Mouse (Mus musculus): ENCODE data around the gene Hspa5.
"Not testable (repeated sequence)": the region's sequence is repeated elsewhere in the genome, so short reads cannot be mapped to it uniquely, and the experiment has no call there.

The Hspa5 gene

DNA sequence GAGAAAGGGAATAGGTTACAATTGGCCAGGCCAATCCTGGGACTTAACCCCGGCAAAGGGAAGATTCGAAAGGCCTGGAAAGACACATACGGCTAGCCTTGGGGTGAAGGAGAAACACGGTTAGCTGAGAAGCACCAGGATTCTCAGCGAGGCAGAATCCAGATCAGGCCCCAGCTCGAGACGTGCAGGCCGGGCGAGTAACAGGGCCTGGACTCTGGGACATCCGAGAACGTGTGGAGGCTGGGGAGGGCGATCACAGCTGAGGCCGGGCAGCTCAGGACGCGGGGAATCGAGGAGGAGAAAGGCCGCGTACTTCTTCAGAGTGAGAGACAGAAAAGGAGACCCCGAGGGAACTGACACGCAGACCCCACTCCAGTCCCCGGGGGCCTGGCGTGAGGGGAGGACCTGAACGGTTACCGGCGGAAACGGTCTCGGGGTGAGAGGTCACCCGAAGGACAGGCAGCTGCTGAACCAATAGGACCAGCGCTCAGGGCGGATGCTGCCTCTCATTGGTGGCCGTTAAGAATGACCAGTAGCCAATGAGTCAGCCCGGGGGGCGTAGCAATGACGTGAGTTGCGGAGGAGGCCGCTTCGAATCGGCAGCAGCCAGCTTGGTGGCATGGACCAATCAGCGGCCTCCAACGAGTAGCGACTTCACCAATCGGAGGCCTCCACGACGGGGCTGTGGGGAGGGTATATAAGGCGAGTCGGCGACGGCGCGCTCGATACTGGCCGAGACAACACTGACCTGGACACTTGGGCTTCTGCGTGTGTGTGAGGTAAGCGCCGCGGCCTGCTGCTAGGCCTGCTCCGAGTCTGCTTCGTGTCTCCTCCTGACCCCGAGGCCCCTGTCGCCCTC is at the start of gene Hspa5:
Gene Hspa5, plus strand, starts transcription at position 603 of the 859 bp plus-strand sequence.
- peak; percentile 99 for DNase-seq (ENCODE audit: inconsistent ontology term)

DNA sequence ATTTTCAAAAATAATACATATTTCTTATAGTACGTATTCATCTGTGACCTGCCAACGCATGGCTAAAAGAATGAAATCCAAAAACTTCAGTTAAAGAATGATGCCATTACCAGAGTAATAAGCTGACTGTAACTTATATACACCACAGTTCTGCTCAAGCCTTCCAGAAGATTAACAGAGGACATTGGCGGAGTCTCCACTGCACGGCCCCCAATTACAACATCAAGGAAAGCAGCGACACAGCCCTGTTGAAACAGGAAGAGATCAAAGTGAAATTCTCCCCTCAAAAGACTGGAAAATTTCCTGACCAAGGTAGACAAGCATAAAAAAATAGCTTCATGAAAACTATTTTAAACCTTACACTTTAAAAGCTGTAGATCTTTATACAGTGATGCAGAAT is 46.5 kb upstream of the Hspa5 start:
- no peak for DNase-seq (ENCODE audit: inconsistent ontology term)

DNA sequence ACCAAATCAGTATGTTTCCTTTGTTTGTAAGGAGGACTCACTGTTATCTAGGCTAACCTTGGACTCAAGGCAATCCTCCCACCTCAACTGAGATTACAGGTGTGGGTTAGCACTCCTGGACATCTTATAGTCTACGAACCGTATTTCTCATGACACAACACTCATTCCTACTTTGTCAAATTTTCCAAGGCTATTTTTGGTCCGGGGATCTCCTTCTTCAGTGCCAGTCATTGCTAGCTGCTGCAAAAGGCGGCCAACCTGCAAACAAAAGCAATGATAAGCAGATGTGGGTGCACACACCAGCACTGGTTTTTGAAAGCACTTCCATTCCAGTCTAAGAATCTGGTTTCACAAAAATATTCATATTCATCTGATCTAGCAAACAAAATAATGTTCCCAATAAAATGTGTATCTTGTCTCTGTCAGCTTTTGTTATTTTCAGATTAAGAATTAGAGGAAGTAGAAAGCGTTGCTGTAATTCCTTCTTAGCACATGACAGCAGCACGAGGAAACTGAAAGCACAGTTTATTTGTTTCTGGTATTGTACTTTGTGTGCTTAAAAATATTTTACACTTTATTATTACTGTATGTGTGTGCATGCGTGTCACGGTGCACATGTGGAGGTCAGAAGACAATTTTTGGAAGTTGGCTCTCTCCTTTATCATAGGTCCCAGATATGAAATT is 44.6 kb upstream of the Hspa5 start:
- no peak for DNase-seq (ENCODE audit: inconsistent ontology term)

DNA sequence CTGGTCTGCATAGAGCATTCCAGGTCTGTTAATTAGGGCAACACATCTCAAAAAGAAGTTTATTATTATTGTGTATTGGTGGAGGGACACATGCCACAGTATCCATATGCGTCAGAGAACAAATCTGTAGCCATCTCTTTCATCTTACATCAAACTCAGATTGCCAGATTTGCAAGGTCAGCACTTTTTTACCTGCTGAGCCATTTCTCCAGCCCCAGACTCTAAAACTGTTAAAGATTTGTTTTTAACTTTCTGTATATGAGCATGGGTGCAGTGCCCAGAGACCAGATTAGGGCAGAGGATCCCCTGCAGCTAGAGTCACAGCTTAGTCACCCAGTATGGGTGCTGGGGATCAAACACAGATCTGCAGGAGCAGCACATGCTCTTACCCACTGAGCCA is 35.1 kb upstream of the Hspa5 start:
- DNase-seq (ENCODE audit: inconsistent ontology term), result no peak

DNA sequence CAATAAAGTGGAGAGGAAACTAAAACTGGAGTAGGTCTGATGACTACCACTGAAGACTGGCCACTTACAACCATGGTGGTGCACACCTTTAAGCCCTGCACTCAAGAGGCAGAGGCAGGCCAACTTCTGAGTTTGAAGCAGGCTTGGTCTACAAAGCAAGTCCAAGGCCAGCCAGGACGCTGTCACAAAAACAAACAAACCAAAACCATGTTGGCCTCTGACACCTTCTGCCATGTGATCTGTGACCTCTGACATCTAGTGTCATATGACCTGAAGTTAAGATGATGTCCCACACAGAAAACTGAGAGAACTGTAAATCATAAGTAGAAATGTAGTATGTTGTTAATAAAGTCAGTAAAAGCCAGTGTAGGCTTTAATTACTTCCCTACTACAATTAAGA is 33.9 kb upstream of the Hspa5 start:
- DNase-seq (ENCODE audit: inconsistent ontology term), result no peak

DNA sequence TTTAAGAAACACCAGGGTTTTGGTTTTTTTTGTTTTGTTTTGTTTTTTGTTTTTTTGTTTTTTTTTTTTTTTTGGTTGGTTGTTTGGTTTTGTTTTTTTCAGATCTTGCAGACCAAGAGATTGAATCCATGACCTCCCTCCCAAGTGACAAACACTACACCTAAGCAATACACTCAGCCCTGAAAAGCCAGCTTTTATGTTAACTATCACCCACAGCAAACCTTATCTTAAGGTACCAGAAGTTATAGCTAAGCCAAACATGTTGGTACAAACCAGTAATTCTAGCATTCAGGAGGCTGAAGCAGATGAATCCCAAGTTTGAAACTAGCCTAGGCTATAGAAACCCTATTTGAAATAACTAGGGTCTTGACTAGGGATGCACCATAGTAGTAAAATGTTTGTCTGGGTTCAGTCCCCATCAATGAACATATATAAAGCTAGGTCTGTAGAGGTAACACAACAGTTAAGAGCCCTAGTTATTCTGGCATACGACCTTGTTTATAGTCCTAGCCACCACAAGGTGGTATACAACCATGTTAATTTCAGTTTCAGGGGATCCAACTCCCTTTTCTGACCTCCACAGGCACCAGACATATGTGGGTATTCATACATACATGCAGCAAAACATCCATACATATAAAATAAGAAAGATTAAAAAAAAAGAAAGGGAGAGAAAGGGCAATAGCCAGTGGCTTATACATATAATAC is 31.9 kb upstream of the Hspa5 start:
- DNase-seq (ENCODE audit: inconsistent ontology term), result no peak

DNA sequence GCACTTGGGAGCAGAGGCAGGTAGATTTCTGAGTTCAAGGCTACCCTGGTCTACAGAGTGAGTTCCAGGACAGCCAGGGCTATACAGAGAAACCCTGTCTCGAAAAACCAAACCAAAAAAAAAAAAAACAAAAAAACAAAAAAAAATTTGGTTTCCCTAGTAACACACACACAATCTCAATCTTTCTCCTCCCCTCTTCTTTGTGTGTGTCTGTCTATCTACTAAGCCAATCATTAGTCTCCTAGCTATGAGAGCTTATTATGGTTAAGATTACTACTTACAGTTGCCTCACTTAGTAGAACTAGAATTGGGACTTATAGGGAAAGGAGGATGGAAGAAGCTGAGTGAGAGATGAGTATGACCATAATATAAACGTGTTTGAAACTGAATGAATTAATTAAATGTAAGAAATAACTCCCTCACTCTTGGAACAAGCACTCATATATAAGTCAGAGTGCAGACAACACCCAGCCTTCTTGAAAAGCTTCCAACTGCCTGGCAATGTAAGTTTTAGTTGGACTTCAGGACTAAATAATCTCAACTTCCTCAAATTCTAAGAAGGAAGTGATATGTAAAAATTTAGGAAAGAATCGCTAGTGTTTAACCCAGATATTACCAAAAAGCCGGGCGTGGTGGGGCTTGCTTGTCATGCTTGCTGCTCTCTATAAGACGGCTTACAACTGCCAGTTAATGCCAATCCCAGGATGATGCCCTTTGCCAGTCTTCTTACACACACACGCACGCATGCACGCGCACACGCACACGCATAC is 30.2 kb upstream of the Hspa5 start:
- DNase-seq (ENCODE audit: inconsistent ontology term), result no peak

DNA sequence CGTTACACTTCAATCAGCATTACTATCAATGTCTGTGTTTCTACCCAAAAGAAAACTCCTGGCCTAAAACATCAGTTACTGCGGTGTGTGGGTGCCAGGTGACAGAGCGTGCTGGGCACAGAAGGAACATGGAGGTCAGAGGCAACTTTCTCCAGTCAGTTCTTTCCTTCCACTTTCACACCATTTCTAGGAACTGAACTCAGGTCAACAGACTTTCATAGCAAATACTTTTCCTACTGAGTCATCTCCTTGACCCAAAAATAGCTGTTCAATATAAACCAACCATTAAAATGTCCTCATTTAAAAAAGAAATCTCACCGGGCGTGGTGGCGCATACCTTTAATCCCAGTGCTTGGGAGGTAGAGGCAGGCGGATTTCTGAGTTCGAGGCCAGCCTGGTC is 29.1 kb upstream of the Hspa5 start:
- DNase-seq (ENCODE audit: inconsistent ontology term), result peak; percentile 2

DNA sequence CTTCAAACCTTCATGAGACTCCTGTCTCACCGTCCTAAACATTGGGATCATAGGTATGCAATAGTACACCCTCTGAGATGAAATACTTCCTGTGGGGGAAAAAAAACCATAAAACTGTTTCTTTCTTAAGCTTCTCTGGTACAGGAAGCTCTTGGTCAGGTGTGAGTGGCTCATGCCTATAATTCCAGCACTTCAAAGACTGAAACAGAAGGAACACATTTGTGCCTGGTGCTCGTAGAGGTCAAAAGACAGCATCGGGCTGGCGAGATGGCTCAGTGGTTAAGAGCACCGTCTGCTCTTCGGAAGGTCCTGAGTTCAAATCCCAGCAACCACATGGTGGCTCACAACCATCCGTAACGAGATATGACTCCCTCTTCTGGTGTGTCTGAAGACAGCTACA is 27.3 kb upstream of the Hspa5 start:
- DNase-seq (ENCODE audit: inconsistent ontology term), result no peak

DNA sequence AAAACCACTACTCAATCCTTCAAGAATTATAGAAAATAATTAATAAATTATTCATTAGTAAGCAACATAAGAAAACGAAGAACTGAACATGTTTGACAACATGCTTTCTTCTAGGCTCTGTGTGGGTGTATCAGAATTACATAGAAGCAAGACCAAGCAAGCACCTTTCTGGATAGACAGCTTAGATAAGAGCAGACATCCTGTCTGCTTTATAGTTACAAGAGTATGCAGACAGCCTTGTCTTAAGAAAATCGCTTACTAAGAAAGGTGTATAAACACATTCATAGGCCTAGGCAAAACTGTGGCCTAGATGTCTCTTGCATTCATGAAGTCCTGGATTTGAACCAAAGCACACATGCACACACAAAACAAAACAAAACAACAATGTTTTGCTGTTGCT is 26.1 kb upstream of the Hspa5 start:
- DNase-seq (ENCODE audit: inconsistent ontology term), result no peak

DNA sequence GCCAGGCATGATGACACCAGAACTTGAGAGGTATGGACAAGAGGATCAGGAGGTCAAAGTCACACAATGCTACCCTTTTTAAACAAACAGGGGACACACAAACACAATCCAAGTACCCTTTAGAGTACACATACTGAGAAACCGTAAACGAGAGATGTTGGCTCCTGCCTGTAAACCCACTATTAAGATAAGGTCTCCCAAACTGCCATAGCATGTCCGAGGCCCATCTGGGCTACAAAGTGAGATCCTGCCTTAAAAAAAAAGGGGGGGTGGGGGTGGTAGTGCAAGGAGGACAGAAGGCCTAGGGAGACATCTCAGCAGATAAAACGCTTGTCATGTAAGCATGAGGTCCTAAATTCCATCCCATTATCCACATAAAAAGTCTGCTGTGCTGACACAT is 23.3 kb upstream of the Hspa5 start:
- no peak for DNase-seq (ENCODE audit: inconsistent ontology term)

DNA sequence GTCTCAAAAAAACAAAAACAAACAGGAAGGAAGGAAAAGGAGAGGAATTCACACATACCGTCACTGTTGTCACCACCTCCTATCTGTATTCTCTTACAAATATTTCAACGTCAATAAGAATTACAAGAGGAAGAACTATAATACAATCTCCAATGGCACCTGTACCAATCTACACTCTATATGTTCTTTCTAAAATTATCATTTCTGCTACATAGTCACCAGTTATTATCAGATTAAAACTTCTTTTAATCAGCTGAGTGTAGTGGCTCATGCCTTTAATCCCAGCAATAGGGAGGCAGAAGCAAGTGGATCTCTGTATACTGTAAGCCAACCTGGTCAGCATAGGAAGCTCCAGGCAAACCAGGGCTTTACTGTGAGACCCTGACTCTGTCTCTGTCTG is 21.5 kb upstream of the Hspa5 start:
- no peak for DNase-seq (ENCODE audit: inconsistent ontology term)

DNA sequence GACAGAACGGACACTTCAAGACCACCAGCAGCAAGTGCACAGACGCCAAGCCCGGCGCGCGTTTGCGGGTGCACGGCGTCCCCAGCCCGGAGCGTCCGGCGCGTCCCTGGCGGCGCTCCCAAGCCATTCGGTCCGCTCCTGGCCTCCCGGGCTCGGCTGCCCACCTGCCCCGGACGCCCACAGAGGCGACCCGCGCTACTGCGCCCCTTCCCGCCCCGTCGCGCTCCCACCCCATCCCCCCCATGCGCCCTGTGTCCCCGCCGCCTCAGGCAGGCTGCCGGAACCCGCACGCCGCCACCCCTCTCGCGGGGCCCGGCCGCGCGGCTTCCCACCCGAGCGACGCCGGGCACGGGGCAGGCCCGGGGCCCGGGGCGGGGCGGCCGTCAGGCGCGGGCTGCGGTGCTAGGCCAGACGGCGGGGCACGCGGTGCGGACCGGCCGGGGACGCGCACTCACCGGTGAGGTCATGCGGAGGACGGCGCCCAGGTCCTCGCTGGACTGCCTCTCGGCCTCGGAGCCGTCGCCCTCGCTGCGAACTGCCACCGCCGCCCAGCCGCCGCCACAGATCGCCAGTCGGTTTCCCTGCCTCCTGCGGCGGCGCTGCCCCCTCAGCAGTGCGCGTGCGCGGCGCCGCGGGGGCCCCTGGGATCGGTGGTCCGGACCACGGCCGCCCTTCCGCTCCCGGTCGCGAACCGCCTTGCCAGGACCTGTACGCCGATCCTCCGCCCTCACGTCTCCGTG is 17.8 kb upstream of the Hspa5 start:
- DNase-seq (ENCODE audit: inconsistent ontology term), result peak; percentile 96

DNA sequence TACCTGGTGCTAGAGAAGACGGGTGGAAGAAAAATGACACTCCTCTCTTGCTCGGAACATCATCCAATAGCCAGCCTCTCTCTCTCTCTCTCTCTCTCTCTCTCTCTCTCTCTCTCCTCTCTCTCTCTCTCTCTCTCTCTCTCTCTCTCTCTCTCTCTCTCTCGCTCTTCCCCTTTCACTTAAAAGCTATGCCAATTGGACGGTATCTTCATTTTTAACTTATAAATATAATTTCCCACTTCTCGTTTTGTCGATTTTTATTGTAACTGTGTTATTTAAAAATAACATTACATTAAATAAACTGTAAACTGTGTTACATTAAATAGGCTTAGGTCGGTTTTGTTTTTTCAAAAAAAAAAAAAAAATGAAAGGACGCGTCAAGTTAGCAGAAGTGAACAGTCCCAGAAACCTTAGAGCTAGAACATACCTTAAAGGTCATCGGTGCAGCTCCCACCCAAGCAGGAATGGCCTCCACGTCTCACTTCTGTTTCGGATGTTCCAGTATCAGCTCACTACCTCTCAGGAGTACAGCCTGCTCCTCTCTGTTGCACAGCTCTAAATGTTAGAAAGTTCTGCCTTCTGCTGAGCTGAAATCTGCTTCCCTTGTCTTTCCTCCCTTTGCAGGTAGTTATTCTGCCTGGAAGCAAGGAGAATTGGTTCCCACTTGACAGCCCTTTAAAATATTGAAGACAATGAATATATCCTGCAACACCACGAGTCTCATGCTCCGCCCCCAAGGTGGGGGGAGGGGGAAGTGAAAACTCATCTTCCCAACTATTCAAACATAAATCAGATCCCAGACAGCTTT is 17.0 kb upstream of the Hspa5 start, which contains the start of gene Gapvd1:
Gene Gapvd1, minus strand, starts transcription at position 682 of the 808 bp plus-strand sequence.
- DNase-seq (ENCODE audit: inconsistent ontology term), result peak; percentile 73

DNA sequence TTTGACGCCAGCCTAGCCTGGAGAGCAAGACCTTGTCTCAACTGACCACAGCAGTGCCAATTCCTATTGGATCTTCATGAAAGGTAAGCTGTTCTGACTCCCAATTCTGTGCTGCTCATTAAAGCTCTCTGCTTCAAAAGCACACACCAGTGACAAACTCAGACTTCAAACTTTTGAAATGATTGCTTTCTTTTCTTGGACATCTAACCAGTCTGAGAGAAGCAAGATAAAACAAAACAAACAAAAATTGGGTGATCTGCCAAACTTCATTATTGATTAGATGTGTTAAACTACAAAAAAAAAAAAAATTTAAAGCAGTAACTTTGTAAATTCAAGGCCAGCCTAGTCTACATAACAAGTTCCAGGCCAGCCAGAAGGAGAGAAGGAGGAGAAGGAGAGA is 14.4 kb upstream of the Hspa5 start:
- no peak for DNase-seq (ENCODE audit: inconsistent ontology term)

DNA sequence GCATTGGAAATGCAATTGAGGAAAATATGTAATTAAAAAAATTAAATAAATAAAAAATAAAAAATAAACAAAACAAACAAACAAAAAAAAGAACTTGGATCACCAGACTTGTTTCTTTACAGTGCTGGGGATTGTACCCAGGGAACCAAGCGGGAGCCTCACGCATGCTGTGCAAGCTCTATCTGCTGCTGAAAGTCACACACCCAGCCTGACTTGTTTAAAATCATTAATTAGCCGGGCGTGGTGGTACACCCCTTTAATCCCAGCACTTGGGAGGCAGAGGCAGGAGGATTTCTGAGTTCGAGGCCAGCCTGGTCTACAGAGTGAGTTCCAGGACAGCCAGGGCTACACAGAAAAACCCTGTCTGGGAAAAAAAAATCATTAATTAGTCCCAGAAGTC is 10.5 kb upstream of the Hspa5 start:
- DNase-seq (ENCODE audit: inconsistent ontology term), result not testable (repeated sequence)

DNA sequence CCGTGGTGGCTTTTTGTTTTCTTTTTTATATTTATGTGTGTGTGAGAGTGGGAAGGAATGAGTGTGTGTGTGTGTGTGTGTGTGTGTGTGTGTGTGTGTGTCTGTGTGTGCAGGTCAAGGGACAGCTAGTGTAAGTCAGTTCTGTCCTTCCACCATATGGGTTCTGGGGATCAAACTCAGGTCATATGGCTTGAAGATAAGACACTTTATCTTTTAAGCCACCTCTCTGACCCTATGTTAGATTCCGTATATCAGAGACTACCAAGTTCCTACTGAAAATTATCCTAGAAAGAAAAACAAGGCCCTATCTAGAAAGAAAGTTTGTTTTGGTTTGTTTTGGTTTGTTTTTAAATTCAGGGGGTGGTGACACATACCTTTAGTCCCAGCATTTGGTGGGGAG is 9.6 kb upstream of the Hspa5 start:
- DNase-seq (ENCODE audit: inconsistent ontology term), result no peak

DNA sequence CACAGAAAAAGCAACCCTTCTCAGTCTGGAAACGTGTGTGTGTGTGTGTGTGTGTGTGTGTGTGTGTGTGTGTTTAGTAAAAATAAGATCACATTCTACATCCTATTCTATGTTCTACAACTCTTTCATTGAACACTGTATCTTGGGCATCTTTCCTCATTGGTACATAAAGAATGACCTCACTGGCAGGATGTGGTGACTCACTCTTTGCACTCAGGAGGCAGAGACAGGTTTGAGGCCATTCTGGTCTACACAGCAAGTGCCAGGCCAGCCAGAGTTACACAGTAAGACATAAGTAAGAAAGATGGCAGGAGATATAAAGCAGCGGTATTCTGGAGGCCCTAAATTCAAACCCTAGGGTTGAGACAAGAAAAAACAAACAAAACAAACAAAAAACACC is 8.9 kb upstream of the Hspa5 start:
- no peak for DNase-seq (ENCODE audit: inconsistent ontology term)

DNA sequence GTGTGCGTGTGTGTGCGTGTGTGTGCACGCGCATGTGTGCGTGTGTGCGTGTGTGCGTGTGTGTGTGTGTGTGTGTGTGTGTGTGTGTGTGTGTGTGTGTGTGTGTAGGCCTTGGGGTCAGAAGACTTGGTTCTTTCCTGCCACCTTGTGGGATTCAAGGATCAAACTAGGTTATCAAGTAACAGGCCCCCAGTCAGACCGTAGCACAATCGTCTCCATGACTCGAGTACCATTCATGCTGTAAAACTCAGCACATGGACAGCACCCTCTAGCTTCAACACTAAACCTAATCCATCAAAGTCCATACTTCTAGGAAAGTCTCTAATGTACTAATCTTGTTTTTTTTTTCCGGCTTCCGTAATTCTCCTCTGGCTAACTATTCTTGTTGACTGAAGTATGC is 7.0 kb upstream of the Hspa5 start:
- DNase-seq (ENCODE audit: inconsistent ontology term), result no peak

DNA sequence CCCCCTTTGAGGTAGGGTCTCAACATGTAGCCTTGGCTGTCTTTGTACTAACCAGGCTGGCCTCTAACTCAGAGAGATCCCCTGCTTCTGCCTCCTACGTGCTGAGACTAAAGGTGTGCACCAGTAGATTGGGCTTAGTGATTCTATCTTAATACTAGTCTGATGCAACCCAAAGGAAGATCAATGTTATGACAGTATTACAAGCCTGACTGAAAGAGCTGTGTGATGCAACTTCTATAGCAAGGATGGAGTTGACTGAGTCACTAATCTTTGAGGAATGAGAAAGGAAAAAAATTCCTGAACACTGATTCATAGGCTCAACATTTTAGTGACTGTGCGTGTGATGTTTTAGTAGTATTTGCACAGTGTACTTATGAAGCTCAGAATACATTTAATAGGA is 1.7 kb upstream of the Hspa5 start:
- peak; percentile 65 for DNase-seq (ENCODE audit: inconsistent ontology term)
